Mouse (Mus musculus): ENCODE measurements around the gene Psmb5. TPM values are rescaled to one million over a fixed set of nuclear protein-coding genes. Genes with fewer than 3 reads are reported as not detected.
A peak's percentile ranks its signal among the peaks of the same experiment; 100 is the strongest.

Psmb5 gene
- polyA plus RNA-seq, 1 experiment from 2014 or later, result 370 TPM

DNA sequence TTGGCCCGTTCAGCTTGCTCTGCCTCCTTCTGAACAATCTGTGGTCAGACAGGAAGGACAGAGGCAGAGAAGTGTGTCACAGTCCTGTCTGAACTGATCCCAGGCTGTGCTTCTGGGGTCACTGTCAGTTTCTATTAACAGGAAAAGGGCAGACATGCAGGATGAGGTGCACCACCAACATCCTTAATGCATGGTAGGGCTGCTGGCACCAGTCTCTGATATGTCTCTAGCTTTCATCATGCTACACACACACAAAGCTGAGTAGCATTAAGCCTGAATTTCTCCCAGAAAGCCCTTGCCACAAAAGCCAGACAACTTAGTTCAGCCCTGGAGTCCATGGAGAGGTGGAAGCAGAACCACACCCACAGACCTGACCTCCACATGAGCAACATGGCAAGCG, 25.2 kb upstream of the Psmb5 start:
- H3K4me1 ChIP-seq, result peaks cover 2% of the 10 kb centered on the region; the same call in 1 of the 2 replicates
- no peaks in the 10 kb centered on the region for H3K27me3 ChIP-seq (replicated peaks)
- WGBS, result 79% methylated on average over 2 of the region's 2 CpGs
- H3K4me2 ChIP-seq, result no peak overlapping the region
- no peak for ATAC-seq (ENCODE audit: insufficient read depth, low FRiP score, low read depth)
- H3K9me3 ChIP-seq, result no peaks in the 10 kb centered on the region
- no peak overlapping the region for H3K4me3 ChIP-seq (replicated peaks)
- H3K36me3 ChIP-seq, result peaks cover 52% of the 10 kb centered on the region
- H3K27ac ChIP-seq, result no peak overlapping the region
- H3K9ac ChIP-seq, result no peak overlapping the region

DNA sequence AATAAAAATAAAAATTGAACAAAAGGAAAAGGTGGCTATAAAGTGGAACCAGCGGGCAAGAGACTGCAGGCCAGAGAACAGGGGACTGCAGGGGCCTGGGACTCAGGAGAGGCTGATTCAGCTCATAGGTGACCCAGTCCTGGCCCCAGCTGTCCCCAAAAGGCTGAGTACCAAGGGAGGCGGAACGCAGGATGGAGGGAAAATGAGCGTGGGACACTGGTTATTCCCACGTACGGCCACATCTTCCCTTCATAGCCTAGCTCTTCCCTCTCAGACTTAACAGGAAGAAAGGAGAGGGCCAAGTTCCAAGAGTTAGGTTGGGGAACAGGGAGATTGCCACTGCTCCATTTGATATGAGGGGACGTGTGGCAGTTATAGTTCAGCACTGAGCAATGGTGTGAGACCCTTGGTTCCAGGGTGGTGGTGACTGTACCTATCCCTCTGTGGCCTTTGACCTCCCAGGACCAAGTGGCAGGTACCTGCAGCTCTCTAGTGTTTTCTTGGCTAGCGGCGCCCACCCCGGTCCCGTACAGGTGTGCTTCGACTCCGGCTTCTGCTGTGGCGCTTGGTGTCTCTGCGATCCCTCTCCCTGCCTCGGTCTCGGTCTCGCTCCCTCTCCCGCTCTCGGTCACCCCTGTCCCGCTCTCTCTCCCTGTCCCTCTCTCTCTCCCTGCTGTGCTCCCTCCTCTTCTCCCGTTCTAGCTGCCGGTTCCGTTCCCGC, 24.6 kb upstream of the Psmb5 start:
- Histone ChIP-seq H3K4me1 (peaks cover 2% of the 10 kb centered on the region; the same call in 1 of the 2 replicates), H3K27me3 (replicated peaks) (no peaks in the 10 kb centered on the region), H3K9ac (no peak overlapping the region), H3K4me2 (no peak overlapping the region), H3K4me3 (replicated peaks) (no peak overlapping the region), H3K27ac (no peak overlapping the region), H3K9me3 (no peaks in the 10 kb centered on the region), H3K36me3 (peaks cover 47% of the 10 kb centered on the region)
- ATAC-seq (ENCODE audit: insufficient read depth, low FRiP score, low read depth), result no peak
- 80% methylated on average over 25 of the region's 25 CpGs for WGBS

DNA sequence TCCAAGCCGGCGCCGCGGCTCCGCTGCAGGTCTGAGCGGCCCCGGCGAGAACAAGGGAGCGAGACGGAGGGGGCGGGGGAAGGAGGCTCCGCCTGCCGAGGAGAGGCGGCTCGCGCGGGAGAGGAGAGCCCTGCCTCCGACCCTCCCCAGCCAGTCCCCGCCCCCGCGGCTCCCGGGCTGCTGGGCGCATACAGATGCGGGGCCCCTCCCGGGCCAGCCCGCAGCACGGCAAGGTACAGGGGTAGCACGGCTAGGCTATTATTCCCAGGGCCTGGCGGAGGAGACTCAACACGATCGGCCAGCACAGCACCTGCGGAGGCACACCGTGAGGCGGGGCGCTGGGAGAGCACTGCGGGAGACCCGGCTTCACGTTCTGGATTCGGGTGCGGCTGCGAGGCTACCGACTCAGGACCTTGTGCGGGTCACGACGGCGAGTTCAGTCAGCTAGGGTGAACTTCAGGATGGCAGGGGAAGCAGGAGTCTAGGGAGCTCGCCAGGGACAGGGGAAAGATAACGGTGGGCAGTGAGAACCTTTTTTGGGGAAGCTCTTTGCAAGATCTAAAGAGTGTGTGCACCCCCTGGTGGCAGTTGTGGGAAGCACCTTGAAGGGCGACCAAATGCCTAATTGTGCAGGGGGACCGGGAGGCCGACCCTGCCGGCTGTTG, 23.6 kb upstream of the Psmb5 start, which contains the start of gene Cdh24:
TSS of gene Cdh24 (minus strand) at position 60 of the 665 bp plus-strand sequence.
- Histone ChIP-seq H3K9me3 (no peaks in the 10 kb centered on the region), H3K4me3 (replicated peaks) (peak within 1 kb of the TSS; percentile 76), H3K36me3 (peaks cover 42% of the 10 kb centered on the region), H3K27me3 (replicated peaks) (no peaks in the 10 kb centered on the region), H3K9ac (peak within 1 kb of the TSS; percentile 84), H3K4me2 (peak within 1 kb of the TSS; percentile 100), H3K27ac (peak within 1 kb of the TSS; percentile 85), H3K4me1 (peaks cover 2% of the 10 kb centered on the region; the same call in 1 of the 2 replicates)
- under 1% methylated on average over 44 of the region's 52 CpGs for WGBS
- peak; percentile 91 for ATAC-seq (ENCODE audit: insufficient read depth, low FRiP score, low read depth)

DNA sequence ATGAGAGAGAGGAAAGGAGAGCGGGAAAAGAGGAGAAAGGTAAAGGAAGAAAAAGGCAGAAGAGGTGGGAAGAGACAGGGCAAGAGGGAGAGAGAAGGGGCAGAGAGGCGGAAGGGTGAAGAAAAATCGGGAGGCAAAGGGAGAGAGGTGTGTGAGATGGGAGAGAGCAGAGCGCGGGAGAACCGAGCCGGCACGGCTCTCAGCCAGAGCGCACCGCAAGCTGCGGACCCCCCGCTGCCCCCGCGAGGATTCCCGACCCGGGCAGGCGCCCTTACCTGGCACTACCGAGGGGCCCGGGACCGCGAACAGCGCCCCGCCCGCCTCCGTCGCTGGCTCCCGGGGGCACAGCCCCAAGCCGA, 23.1 kb upstream of the Psmb5 start, which contains the start of gene Gm17606:
TSS of gene Gm17606 (plus strand) at position 7 of the 359 bp plus-strand sequence.
- H3K9me3 ChIP-seq, result no peaks in the 10 kb centered on the region
- peak within 1 kb of the TSS; percentile 85 for H3K27ac ChIP-seq
- peak; percentile 25 for ATAC-seq (ENCODE audit: insufficient read depth, low FRiP score, low read depth)
- H3K4me2 ChIP-seq, result peak within 1 kb of the TSS; percentile 100
- H3K27me3 ChIP-seq (replicated peaks), result no peaks in the 10 kb centered on the region
- peaks cover 2% of the 10 kb centered on the region; the same call in 1 of the 2 replicates for H3K4me1 ChIP-seq
- H3K36me3 ChIP-seq, result peaks cover 38% of the 10 kb centered on the region
- WGBS, result under 1% methylated on average over 23 of the region's 28 CpGs
- H3K4me3 ChIP-seq (replicated peaks), result peak within 1 kb of the TSS; percentile 76
- H3K9ac ChIP-seq, result peak within 1 kb of the TSS; percentile 84

DNA sequence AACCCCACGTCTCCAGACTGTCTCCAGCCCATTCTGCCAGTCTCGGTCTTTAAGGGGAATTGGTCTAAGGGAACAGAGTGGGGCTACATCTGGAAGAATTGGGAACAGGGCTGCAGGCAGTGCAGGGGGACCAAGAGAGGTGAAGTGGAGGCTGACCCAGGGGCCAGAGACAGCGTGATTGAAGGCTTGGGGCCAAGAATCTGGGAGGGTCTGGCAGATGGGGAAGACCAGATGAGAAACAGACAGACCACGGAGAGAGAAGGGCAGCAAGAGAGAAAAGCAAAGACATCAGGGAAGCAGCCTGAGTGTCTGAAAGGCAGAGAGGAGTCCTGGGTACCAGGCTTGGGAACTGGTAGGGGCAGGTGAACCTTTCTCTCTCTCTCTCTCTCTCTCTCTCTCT, 22.3 kb upstream of the Psmb5 start:
- Histone ChIP-seq H3K36me3 (peaks cover 34% of the 10 kb centered on the region), H3K4me1 (peaks cover 2% of the 10 kb centered on the region; the same call in 1 of the 2 replicates), H3K4me2 (peak overlapping the region; percentile 100), H3K4me3 (replicated peaks) (peak overlapping the region; percentile 76), H3K9me3 (no peaks in the 10 kb centered on the region), H3K27ac (no peak overlapping the region), H3K27me3 (replicated peaks) (no peaks in the 10 kb centered on the region), H3K9ac (no peak overlapping the region)
- WGBS, result 20% methylated on average over 4 of the region's 4 CpGs
- no peak for ATAC-seq (ENCODE audit: insufficient read depth, low FRiP score, low read depth)

DNA sequence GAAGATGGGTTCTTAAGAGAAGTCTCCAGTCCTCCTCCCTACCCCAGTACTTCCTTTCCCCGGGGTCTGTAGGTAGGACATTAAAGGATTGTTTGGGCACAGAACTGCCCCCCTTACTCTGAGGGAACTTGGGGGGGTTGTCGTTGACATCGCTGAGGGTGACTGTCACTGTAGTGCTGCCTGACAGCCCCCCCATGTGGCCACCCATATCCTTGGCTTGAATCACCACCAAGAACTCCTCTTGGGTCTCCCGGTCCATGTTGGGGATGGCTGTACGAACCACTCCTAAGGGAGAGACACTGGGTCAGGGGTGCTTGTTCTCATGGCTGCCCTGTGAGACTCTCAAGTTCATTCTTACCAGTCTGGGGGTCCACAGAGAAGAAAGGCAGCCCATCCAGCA, 20.4 kb upstream of the Psmb5 start:
- no peak overlapping the region for H3K27ac ChIP-seq
- H3K4me3 ChIP-seq (replicated peaks), result no peak overlapping the region
- peaks cover 18% of the 10 kb centered on the region for H3K36me3 ChIP-seq
- H3K9me3 ChIP-seq, result no peaks in the 10 kb centered on the region
- peaks cover 2% of the 10 kb centered on the region; the same call in 1 of the 2 replicates for H3K4me1 ChIP-seq
- no peak for ATAC-seq (ENCODE audit: insufficient read depth, low FRiP score, low read depth)
- H3K27me3 ChIP-seq (replicated peaks), result no peaks in the 10 kb centered on the region
- H3K9ac ChIP-seq, result no peak overlapping the region
- WGBS, result 65% methylated on average over 5 of the region's 5 CpGs
- H3K4me2 ChIP-seq, result no peak overlapping the region

DNA sequence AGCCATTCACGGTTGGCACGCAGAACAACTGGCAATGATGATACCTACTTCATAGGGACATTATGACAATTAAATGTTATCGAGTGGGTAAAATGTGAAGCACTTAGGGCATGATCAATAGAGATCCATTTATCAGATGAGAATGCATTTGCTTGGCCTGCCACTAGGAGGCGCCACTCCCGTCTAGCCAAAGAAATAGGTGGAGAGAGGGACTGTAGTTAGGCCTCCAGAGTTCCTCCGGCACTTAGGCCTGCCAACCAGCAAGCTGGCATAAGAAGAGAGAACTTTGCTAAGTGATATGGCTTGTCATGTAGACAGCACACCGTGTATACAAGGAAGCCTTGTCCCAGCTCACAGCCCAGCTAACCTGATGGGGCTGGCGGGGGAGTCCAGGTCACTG, 19.1 kb upstream of the Psmb5 start:
- no peak for ATAC-seq (ENCODE audit: insufficient read depth, low FRiP score, low read depth)
- WGBS, result 52% methylated on average over 8 of the region's 8 CpGs
- Histone ChIP-seq H3K27ac (no peak overlapping the region), H3K36me3 (peaks cover 17% of the 10 kb centered on the region), H3K27me3 (replicated peaks) (no peaks in the 10 kb centered on the region), H3K9ac (no peak overlapping the region), H3K4me2 (no peak overlapping the region), H3K9me3 (no peaks in the 10 kb centered on the region), H3K4me1 (peaks cover 2% of the 10 kb centered on the region; the same call in 1 of the 2 replicates), H3K4me3 (replicated peaks) (no peak overlapping the region)

DNA sequence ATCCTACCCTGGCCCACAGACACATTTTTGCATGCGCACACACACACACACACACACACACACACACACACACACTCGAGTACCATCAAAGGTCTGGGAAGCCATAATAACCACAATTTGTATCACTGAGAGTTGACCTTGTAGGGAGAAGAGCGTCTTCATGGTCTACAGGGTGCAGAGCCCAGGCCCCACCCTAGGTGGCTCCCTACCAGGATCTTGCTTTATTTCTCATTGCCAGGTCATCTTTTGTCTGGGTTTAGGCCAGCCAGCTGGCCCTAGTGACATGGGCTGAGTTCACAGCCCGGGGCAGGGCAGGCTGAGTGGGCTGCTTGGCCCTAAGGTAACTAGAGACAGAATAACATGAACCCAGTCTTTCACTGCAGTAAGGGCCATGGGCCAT, 16.4 kb upstream of the Psmb5 start:
- Histone ChIP-seq H3K36me3 (peaks cover 24% of the 10 kb centered on the region), H3K4me3 (replicated peaks) (no peak overlapping the region), H3K27ac (no peak overlapping the region), H3K4me1 (no peaks in the 10 kb centered on the region), H3K9ac (no peak overlapping the region), H3K9me3 (no peaks in the 10 kb centered on the region), H3K27me3 (replicated peaks) (no peaks in the 10 kb centered on the region), H3K4me2 (no peak overlapping the region)
- no peak for ATAC-seq (ENCODE audit: insufficient read depth, low FRiP score, low read depth)
- 79% methylated on average over 4 of the region's 4 CpGs for WGBS

DNA sequence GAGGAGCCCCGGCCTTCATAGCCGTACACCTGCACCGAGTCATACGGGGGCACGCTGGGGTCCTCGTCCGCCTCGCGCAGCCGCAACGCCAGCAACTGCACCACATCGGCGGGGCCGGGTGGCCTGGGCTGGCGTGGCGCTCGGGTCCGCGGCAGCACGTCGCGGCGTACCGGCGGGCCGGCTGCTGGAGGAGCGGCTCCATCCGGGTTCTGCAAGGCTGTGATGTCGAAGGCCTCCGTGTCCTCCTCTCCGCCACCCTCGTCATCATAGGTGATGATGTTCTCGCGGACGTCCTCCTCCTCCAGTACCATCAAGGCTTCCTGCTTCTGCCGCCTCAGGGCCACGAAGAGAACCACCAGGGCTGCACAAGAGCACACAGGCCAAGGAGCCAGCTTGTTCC, 14.4 kb upstream of the Psmb5 start:
- Histone ChIP-seq H3K27ac (no peak overlapping the region), H3K4me1 (no peaks in the 10 kb centered on the region), H3K36me3 (peaks cover 24% of the 10 kb centered on the region), H3K9ac (no peak overlapping the region), H3K9me3 (no peaks in the 10 kb centered on the region), H3K27me3 (replicated peaks) (no peaks in the 10 kb centered on the region), H3K4me3 (replicated peaks) (no peak overlapping the region), H3K4me2 (no peak overlapping the region)
- 91% methylated on average over 37 of the region's 37 CpGs for WGBS
- no peak for ATAC-seq (ENCODE audit: insufficient read depth, low FRiP score, low read depth)

DNA sequence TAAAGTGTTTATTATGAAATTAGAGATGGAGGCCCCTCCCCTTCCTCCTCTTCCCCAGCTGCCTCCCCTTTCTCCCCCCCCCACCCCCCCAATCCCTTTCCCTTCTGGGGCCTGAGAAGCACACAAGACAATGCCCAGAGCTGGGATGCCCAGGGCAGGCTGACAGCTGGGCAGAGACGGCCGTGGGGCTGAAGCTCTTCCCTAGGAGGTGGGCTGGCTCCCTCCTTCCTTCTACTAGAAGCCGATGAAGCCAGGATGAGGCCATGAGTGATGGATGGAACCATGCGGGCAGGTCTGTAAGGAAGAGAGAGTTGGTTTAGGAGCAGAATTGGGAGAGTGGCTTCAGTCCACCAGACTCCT, 13.4 kb upstream of the Psmb5 start:
- H3K36me3 ChIP-seq, result peaks cover 24% of the 10 kb centered on the region
- WGBS, result 57% methylated on average over 4 of the region's 4 CpGs

DNA sequence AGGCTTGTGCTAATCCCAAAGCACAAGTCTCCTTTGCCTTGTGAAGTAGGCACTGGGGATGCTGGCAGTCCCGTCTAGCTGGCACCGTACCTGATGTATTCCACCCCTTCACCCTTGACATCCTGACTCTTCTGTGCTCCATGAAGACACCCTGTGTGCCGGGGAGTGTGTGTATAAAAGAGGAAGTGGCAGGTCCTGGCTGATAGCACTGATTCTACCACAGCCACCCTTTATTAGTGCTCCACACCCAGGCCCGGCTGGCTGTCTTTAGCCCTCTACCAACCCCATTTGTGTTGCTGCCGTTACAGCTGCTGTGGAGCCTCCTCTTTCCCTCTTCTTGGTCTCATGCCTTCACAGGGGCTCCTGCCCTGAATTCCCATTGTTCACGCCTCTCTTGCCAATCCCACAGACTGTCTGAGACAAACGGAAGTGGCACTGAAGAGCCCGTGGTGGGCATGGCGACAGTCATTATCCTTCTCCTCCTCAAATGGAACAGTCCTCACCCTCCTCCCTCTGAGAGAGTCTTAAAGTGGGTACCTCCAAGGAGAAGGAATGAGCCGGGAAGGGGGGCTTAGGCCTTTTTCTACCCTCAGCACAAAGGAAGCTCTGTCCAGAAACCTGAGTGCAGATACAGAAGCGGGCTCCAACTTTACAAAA, 12.9 kb upstream of the Psmb5 start:
- Histone ChIP-seq H3K4me1 (no peaks in the 10 kb centered on the region), H3K4me2 (no peak overlapping the region), H3K27me3 (replicated peaks) (no peaks in the 10 kb centered on the region), H3K9ac (no peak overlapping the region), H3K27ac (no peak overlapping the region), H3K36me3 (peaks cover 21% of the 10 kb centered on the region), H3K4me3 (replicated peaks) (no peak overlapping the region), H3K9me3 (no peaks in the 10 kb centered on the region)
- WGBS, result 78% methylated on average over 11 of the region's 11 CpGs
- ATAC-seq (ENCODE audit: insufficient read depth, low FRiP score, low read depth), result no peak

More for the DNA sequence above, 13.4 kb upstream of the Psmb5 start:
- no peak overlapping the region for H3K4me3 ChIP-seq (replicated peaks)
- H3K27ac ChIP-seq, result no peak overlapping the region
- no peak overlapping the region for H3K9ac ChIP-seq
- ATAC-seq (ENCODE audit: insufficient read depth, low FRiP score, low read depth), result peak; percentile 44; the same call in 1 of the 2 replicates
- H3K9me3 ChIP-seq, result no peaks in the 10 kb centered on the region
- H3K27me3 ChIP-seq (replicated peaks), result no peaks in the 10 kb centered on the region
- H3K4me1 ChIP-seq, result no peaks in the 10 kb centered on the region
- no peak overlapping the region for H3K4me2 ChIP-seq

DNA sequence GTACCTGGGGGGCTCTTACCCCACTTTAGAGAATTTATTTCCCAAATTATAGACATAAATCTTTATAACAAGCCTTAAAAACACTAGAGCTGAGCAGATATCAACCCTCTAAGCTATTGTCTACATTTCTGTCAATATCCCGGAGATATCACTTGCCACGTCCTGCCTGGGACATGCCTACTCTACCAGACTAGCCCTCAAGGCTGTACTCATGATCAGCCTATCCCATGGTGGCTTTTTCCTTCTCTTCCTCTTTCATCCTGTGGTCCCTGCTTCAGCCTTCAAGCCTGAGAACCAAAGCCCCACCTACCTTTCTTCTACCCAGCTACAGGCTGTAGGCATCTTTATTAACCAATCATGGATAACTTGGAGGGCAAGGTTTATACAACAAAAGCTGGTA, 12.0 kb upstream of the Psmb5 start:
- Histone ChIP-seq H3K4me1 (no peaks in the 10 kb centered on the region), H3K4me3 (replicated peaks) (no peak overlapping the region), H3K4me2 (no peak overlapping the region), H3K9me3 (no peaks in the 10 kb centered on the region), H3K9ac (no peak overlapping the region), H3K27me3 (replicated peaks) (no peaks in the 10 kb centered on the region), H3K36me3 (peaks cover 19% of the 10 kb centered on the region), H3K27ac (no peak overlapping the region)
- no peak for ATAC-seq (ENCODE audit: insufficient read depth, low FRiP score, low read depth)
- 82% methylated on average over 2 of the region's 2 CpGs for WGBS
